Mouse (Mus musculus): ENCODE data around the gene Usp42. TPM values are rescaled to one million over a fixed set of nuclear protein-coding genes. Genes with fewer than 3 reads are reported as not detected.

The Usp42 gene
- total and polyA plus RNA-seq, 2 experiments: 3.0 to 3.1 TPM

GRCm38 (mm10) chr5:143677363-143677762 lies 54.7 kb downstream of the Usp42 start:
- H3K79me2 ChIP-seq (ENCODE audit: control insufficient read depth, insufficient read depth, low read length): no peaks in the 10 kb centered on the region; the same call in 1 of the 2 replicates
- WGBS: 95% methylated on average over 4 of the region's 4 CpGs
- peaks cover 7% of the 10 kb centered on the region for H3K4me1 ChIP-seq (ENCODE audit: control insufficient read depth, insufficient read depth, low read length)
- TF ChIP-seq POLR2A (IDR thresholded peaks at IDR 0.05; ENCODE audit: extremely low read depth, insufficient read depth, low read length): no peak
- no peak for TF ChIP-seq CTCF (IDR thresholded peaks at IDR 0.05; ENCODE audit: low read depth, low read length)
- no peaks in the 10 kb centered on the region for H3K27me3 ChIP-seq (ENCODE audit: control insufficient read depth, insufficient read depth, low read length)
- no peak overlapping the region for H3K27ac ChIP-seq (replicated peaks; ENCODE audit: insufficient read depth, low read depth, low read length)
- DNase-seq (ENCODE audit: extremely low read depth, low read depth, low spot score): no peak
- H3K4me3 ChIP-seq (ENCODE audit: insufficient read depth, low read depth, low read length): no peak overlapping the region
- H3K36me3 ChIP-seq (ENCODE audit: control insufficient read depth, insufficient read depth, low read length): no peaks in the 10 kb centered on the region
- no peak overlapping the region for H3K9ac ChIP-seq (ENCODE audit: low read depth, low read length)

DNA sequence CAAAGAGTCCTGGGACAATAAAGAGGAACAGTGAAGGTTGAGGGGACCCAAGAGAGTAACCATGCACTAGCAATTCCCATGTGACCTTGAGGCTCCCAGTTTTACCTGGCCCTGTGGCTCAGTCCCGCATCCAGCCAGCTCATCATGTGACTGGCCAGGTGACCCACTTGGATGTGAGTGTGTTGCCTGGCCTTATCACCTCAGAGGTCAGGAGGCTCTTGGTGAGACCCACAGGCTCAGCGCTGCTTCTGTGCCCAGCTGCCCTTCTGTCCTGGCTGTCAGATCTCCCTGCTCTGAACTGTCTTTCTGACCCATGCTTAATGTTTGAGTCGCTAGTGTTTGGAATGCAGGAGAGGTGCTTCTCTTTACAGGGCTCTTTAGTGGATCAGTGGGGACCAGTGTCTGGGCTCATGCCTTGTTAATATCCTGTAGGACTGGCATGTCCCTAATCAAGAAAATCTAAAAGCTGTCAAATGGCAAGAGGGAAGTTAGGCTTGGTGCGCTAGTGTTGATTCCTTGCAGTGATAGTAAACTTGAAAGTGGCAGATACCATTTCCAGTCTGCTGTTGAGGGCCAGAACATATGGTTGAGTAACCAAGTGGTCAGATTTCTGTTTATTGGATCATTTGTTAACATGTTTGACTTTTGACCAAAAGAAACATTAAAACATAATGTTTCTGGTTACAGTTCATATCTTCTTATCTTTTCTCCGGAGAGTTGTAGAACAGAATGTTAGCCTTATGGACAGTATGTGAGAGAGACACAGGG lies 55.7 kb downstream of the Usp42 start:
- Histone ChIP-seq H3K4me1 (ENCODE audit: control insufficient read depth, insufficient read depth, low read length) (peaks cover 7% of the 10 kb centered on the region), H3K4me3 (ENCODE audit: insufficient read depth, low read depth, low read length) (no peak overlapping the region)

DNA sequence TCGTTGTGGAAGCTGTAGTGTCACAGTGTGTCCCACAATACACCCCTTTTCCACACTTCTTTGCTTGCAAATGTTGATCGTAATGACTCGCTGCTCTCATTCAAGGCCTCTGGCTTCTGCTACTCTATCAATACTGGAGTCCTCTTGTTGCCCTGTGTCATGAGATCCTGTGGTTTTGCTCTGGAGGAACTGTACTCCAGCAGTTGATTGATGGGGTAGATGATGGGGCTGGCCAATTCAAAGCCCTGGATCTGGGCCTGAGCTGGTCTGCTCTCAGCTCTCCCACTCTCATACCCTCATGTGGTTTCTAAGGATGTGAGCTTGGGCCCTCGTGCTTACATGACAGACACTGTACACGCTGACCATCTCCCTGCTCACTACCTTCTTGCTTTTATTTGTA lies 57.5 kb downstream of the Usp42 start:
- Histone ChIP-seq H3K4me3 (ENCODE audit: insufficient read depth, low read depth, low read length) (no peak overlapping the region), H3K4me1 (ENCODE audit: control insufficient read depth, insufficient read depth, low read length) (peaks cover 7% of the 10 kb centered on the region), H3K79me2 (ENCODE audit: control insufficient read depth, insufficient read depth, low read length) (peaks cover 6% of the 10 kb centered on the region; the same call in 1 of the 2 replicates), H3K27me3 (ENCODE audit: control insufficient read depth, insufficient read depth, low read length) (no peaks in the 10 kb centered on the region), H3K9ac (ENCODE audit: low read depth, low read length) (no peak overlapping the region), H3K36me3 (ENCODE audit: control insufficient read depth, insufficient read depth, low read length) (no peaks in the 10 kb centered on the region), H3K27ac (replicated peaks; ENCODE audit: insufficient read depth, low read depth, low read length) (no peak overlapping the region)
- TF ChIP-seq POLR2A (IDR thresholded peaks at IDR 0.05; ENCODE audit: extremely low read depth, insufficient read depth, low read length): no peak
- TF ChIP-seq CTCF (IDR thresholded peaks at IDR 0.05; ENCODE audit: low read depth, low read length): no peak
- WGBS: 86% methylated on average over 5 of the region's 5 CpGs
- DNase-seq (ENCODE audit: extremely low read depth, low read depth, low spot score): no peak

More for the DNA sequence above, 55.7 kb downstream of the Usp42 start:
- H3K27ac ChIP-seq (replicated peaks; ENCODE audit: insufficient read depth, low read depth, low read length): no peak overlapping the region
- WGBS: 27% methylated on average over 5 of the region's 5 CpGs
- no peaks in the 10 kb centered on the region for H3K27me3 ChIP-seq (ENCODE audit: control insufficient read depth, insufficient read depth, low read length)
- DNase-seq (ENCODE audit: extremely low read depth, low read depth, low spot score): peak; percentile 82
- H3K79me2 ChIP-seq (ENCODE audit: control insufficient read depth, insufficient read depth, low read length): peaks cover 2% of the 10 kb centered on the region; the same call in 1 of the 2 replicates
- no peaks in the 10 kb centered on the region for H3K36me3 ChIP-seq (ENCODE audit: control insufficient read depth, insufficient read depth, low read length)
- no peak for TF ChIP-seq CTCF (IDR thresholded peaks at IDR 0.05; ENCODE audit: low read depth, low read length)
- TF ChIP-seq POLR2A (IDR thresholded peaks at IDR 0.05; ENCODE audit: extremely low read depth, insufficient read depth, low read length): no peak
- H3K9ac ChIP-seq (ENCODE audit: low read depth, low read length): no peak overlapping the region

- Histone ChIP-seq H3K27me3 (ENCODE audit: control insufficient read depth, insufficient read depth, low read length) (no peaks in the 10 kb centered on the region), H3K9ac (ENCODE audit: low read depth, low read length) (no peak overlapping the region), H3K36me3 (ENCODE audit: control insufficient read depth, insufficient read depth, low read length) (no peaks in the 10 kb centered on the region), H3K4me3 (ENCODE audit: insufficient read depth, low read depth, low read length) (no peak overlapping the region), H3K27ac (replicated peaks; ENCODE audit: insufficient read depth, low read depth, low read length) (no peak overlapping the region), H3K79me2 (ENCODE audit: control insufficient read depth, insufficient read depth, low read length) (peaks cover 6% of the 10 kb centered on the region; the same call in 1 of the 2 replicates), H3K4me1 (ENCODE audit: control insufficient read depth, insufficient read depth, low read length) (no peaks in the 10 kb centered on the region; the same call in 1 of the 2 replicates)
- no peak for DNase-seq (ENCODE audit: extremely low read depth, low read depth, low spot score)
- TF ChIP-seq CTCF (IDR thresholded peaks at IDR 0.05; ENCODE audit: low read depth, low read length) (no peak), POLR2A (IDR thresholded peaks at IDR 0.05; ENCODE audit: extremely low read depth, insufficient read depth, low read length) (no peak)
- WGBS: 76% methylated on average over 6 of the region's 6 CpGs
Measured at GRCm38 (mm10) chr5:143670740-143671415, 61.2 kb downstream of the Usp42 start.

DNA sequence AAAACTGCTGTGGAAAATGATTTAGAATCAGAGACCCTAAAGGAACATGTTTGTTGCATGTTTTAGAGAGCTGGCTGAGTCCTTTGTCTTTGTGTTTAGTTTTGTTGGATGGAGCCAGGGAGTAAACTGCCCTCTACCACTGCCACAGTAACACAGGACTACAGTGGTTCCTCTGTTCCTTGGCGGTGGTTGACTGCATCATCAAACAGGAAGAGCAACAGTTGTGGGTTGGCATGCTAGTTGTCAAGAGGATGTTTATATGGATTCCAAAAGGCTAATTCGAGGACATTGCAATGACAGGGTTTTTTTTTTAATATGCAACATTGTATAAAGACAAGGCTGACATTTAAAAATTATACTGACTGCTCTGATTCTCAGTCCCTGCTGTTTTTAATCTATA lies 62.2 kb downstream of the Usp42 start:
- H3K4me3 ChIP-seq (ENCODE audit: insufficient read depth, low read depth, low read length): no peak overlapping the region
- TF ChIP-seq CTCF (IDR thresholded peaks at IDR 0.05; ENCODE audit: low read depth, low read length): no peak
- TF ChIP-seq POLR2A (IDR thresholded peaks at IDR 0.05; ENCODE audit: extremely low read depth, insufficient read depth, low read length): no peak
- peaks cover 6% of the 10 kb centered on the region; the same call in 1 of the 2 replicates for H3K79me2 ChIP-seq (ENCODE audit: control insufficient read depth, insufficient read depth, low read length)
- H3K4me1 ChIP-seq (ENCODE audit: control insufficient read depth, insufficient read depth, low read length): no peaks in the 10 kb centered on the region; the same call in 1 of the 2 replicates
- no peak overlapping the region for H3K27ac ChIP-seq (replicated peaks; ENCODE audit: insufficient read depth, low read depth, low read length)
- H3K27me3 ChIP-seq (ENCODE audit: control insufficient read depth, insufficient read depth, low read length): no peaks in the 10 kb centered on the region
- H3K9ac ChIP-seq (ENCODE audit: low read depth, low read length): no peak overlapping the region
- H3K36me3 ChIP-seq (ENCODE audit: control insufficient read depth, insufficient read depth, low read length): no peaks in the 10 kb centered on the region
- DNase-seq (ENCODE audit: extremely low read depth, low read depth, low spot score): no peak
- 56% methylated on average over 2 of the region's 2 CpGs for WGBS

Data from liver, adult 2 months (tissue).